Mouse (Mus musculus): Measurements from ENCODE around the gene Vtcn1.

- no peak for TF ChIP-seq CTCF (IDR thresholded peaks at IDR 0.05)
- TF ChIP-seq EP300 (IDR thresholded peaks at IDR 0.05), result no peak
These were observed 85.4 kb downstream of the Vtcn1 start for GRCm38 (mm10) chr3:100910621-100911020.
